Mouse (Mus musculus): ENCODE measurements at regions not wholly inside any gene's neighbourhood (a gene's known extent, or its start where the extent isn't known, plus 50 kb on each side); places are given as distances from the start of the nearest gene placed in this dataset.

DNA sequence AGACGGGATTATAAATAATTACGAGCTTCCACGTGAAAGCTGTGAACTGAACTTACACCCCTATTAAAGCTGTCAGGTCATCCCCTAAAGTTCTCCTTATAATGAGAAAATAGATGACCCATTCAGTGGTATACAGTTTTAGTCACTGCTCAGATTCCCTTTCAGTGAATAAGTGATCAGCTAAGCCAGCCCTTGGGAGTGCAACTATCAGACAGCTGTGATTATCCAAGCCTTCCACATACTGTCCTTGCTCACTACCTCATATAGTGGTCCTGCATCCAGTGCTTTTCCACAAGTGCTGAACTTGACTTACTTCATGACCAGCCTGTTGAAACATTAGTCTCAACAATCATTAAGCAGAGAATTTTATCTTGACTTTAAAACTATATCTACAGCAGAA, 131.2 kb upstream of the Tle1 start:
- no peak for DNase-seq (ENCODE audit: low spot score in 2 of 2)

DNA sequence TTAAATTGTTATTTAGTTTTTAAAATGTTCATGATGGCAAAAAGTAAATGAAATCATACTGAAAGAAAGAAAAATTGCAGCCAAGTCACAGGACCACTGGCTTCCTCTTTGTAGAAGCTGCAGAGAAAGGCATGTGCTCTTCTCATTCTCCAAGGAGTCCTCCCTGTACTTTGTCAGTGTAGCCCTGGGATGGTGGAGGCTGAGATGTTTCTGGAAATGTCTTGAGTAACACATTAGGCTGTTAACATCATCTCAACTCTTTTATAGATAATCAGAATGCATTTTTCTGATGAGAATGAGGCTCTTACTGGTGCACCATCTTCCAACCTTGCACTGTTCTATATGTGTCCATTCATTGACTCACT, 128.3 kb upstream of the Tle1 start:
- no peak for DNase-seq (ENCODE audit: low spot score in 2 of 2)

DNA sequence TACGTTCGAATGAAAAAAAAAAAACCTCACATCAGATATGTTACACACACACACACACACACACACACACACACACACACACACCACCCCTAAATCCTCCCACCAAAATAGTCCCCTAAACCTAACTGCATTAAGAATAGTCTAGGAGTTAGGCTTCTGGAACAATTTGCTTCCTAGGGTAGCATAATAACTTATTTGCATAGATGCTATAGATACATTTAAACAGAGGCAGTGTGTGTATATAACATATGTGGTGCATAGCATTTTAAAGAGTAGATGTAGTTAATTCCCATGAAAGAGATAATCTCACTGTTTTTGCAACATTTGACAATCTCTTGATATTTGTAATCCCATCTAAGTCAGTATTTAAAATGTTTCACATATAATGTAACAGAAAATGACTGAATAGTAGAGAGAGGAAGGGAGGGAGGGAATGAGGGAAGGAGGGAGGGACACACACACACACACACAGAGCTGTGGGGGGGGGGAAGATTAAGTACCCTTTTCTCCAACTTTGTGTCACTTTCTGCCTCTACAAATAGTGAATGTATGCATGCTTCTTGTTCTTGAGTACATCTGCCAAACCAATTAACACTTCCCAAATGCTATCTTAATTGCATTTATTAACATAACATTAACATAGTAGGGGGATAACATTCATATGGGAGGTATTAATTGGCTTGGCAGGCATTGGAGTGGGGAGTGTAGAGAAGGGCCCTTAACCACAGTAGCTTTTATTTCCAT, 127.7 kb upstream of the Tle1 start:
- DNase-seq (ENCODE audit: low spot score in 2 of 2) = no peak

DNA sequence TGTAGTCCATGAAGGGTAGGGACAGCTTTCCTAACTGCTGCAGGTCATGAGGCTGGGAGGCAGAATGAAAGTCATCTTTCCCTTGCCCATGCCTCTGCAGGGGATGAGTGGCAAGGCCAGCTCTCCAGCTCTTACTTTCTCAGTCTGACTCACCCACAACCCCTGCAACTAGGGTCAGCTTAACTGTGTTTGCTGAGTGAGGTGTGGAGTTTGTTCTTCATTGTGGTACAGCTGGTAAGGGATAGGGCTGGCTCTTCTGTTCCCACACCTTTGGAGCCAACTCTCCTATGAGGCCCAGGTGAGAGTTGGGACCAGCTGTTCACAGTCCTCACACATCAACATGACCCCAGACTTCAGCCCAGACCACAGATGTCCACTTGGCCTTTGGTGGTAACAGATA, 124.2 kb upstream of the Tle1 start:
- DNase-seq (ENCODE audit: low spot score in 2 of 2) = no peak

DNA sequence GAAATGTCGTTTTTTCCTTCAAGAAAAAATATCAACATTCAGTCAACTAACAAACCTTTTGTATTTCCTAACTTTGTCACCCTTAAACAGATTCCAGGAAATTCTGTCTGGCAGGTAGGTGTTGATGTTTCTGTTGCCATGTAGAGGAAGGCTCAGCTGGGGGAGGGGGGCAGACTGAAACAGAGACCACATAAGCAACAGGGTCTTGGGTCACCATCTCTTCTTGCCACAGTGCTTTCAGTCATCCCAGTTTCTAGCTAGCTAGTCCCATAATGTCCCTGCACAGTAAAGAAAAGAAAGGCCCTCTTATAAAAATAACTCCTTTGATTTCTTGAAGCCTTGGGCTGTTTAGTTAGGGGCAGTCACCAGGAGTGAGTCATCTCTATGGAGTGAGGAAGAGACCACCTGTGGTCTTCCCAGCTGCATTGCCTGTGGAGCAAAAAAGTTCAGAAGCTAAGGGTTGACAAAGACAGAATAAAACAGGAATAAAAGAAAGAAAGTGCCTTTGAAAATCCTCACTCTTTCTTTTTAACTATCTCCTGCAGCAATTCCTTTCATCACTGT, 84.5 kb upstream of the Tle1 start:
- no peak for DNase-seq (ENCODE audit: low spot score in 2 of 2)

DNA sequence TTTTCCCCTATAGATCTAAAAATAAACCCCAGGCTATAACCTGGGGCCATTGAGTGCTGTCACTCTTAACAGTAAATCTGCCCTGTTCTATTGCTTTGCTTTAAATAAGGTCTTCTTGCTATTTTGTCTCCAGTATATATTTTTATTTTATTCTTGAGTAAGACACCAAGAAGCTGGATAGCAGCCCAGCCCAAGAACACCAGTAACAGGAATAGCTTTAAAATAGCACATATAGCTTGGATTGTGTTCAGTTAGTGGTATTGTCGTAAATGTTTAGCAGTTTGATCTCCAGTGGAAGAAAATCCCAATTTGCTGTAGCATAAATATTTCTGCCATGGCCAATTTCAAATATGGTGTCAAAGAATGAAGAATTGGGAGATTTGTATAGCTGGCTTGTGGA, 49.8 kb upstream of the Tle1 start:
- DNase-seq (ENCODE audit: low spot score in 2 of 2) = no peak
